Mouse (Mus musculus): ENCODE measurements at regions not wholly inside any gene's neighbourhood (a gene's known extent, or its start where the extent isn't known, plus 50 kb on each side); places are given as distances from the start of the nearest gene placed in this dataset.

DNA sequence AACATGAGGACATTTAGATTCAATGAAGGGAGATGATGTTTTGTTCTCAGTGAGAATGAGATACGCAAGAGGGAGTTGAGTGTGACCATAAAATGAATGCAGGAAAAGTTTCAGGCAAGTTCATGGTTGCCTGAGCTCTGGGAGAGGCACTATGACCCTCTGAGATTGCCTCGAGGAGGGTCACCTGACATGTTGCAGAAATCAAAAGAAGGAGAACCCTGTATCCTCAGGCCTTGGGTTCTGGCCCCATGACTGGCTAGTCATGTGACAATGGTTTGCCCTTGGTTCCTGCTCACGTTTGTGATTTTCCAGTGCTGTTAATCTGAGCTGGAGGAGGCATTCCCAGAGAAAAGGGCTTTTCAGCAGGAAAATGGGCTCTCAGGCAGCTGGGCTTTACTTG is 98.9 kb downstream of the Mab21l3 start:
- H3K27ac ChIP-seq: no peak overlapping the region
- WGBS: 76% methylated on average over 3 of the region's 3 CpGs
- peaks cover 3% of the 10 kb centered on the region; the same call in 1 of the 2 replicates for H3K4me1 ChIP-seq (replicated peaks)
- peaks cover 6% of the 10 kb centered on the region for H3K9me3 ChIP-seq
- no peaks in the 10 kb centered on the region for H3K27me3 ChIP-seq
- no peak overlapping the region for H3K9ac ChIP-seq (replicated peaks)
- no peak overlapping the region for H3K4me2 ChIP-seq
- no peak for ATAC-seq (ENCODE audit: insufficient number of reproducible peaks, insufficient read depth, low FRiP score, low TSS enrichment, low read depth)
- H3K36me3 ChIP-seq: no peaks in the 10 kb centered on the region
- H3K4me3 ChIP-seq (replicated peaks): no peak overlapping the region

DNA sequence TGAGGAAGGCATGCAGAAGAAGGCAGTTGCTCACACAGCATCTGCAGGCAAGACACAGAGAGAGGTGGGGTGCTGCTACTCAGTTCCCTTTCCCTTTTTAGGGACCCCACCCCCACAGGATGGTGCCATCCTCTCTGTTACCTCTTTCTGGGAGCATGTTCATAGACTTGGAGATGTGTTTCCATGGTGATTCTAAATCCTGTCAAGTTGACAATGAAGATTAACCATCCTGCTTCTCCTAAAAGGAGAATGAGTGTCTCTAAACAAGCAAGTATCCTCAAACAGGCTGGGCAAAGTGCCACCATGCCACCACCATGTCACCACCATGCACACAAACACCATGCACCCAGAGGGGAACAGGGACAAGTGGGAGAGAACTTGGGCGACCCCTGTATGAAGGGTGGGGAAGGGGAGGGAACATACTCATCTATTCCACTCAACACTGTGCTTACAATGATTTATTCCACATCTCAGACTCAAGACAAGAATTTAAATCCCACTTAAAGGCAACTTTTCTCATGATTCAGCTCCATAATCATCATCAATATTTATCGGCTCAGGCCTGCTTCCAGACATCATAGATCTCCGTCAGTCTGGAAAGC is 99.6 kb downstream of the Mab21l3 start:
- Histone ChIP-seq H3K27me3 (no peaks in the 10 kb centered on the region), H3K4me2 (no peak overlapping the region), H3K9ac (replicated peaks) (no peak overlapping the region), H3K9me3 (peaks cover 6% of the 10 kb centered on the region), H3K4me3 (replicated peaks) (no peak overlapping the region), H3K27ac (no peak overlapping the region), H3K36me3 (no peaks in the 10 kb centered on the region), H3K4me1 (replicated peaks) (peaks cover 3% of the 10 kb centered on the region; the same call in 1 of the 2 replicates)
- 67% methylated on average over 3 of the region's 3 CpGs for WGBS
- ATAC-seq (ENCODE audit: insufficient number of reproducible peaks, insufficient read depth, low FRiP score, low TSS enrichment, low read depth): no peak

- no peaks in the 10 kb centered on the region for H3K9me3 ChIP-seq
- no peak overlapping the region for H3K4me2 ChIP-seq
- H3K9ac ChIP-seq (replicated peaks): no peak overlapping the region
- ATAC-seq (ENCODE audit: insufficient number of reproducible peaks, insufficient read depth, low FRiP score, low TSS enrichment, low read depth): no peak
- no peak overlapping the region for H3K4me3 ChIP-seq (replicated peaks)
- no peaks in the 10 kb centered on the region for H3K27me3 ChIP-seq
- peaks cover 3% of the 10 kb centered on the region; the same call in 1 of the 2 replicates for H3K4me1 ChIP-seq (replicated peaks)
- 44% methylated on average over 4 of the region's 4 CpGs for WGBS
- no peak overlapping the region for H3K27ac ChIP-seq
- H3K36me3 ChIP-seq: no peaks in the 10 kb centered on the region
Observed at GRCm38 (mm10) chr3:101748186-101748585, 100.6 kb downstream of the Mab21l3 start.

DNA sequence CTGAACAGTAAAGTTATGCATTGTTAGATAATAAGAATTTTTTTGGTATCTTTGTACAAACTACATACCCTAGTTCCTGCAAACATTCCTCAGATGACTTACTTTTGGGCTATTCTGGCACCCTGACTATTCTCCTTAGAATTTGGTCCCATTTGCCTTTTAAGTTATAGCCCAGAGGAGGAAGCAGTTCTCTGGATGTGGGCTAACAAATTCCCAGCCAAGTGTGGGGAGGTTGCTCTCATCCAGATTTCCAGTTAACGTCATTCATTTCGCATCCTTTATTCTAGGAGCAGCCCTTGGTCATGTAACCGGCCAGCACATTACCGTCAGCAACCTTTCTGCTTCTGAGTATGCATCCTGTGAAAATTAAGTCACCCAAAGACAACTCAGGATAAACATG is 107.9 kb downstream of the Mab21l3 start:
- no peak overlapping the region for H3K4me2 ChIP-seq
- WGBS: 92% methylated on average over 4 of the region's 4 CpGs
- H3K9ac ChIP-seq (replicated peaks): no peak overlapping the region
- no peaks in the 10 kb centered on the region for H3K4me1 ChIP-seq (replicated peaks)
- H3K36me3 ChIP-seq: no peaks in the 10 kb centered on the region
- H3K27me3 ChIP-seq: no peaks in the 10 kb centered on the region
- no peak for ATAC-seq (ENCODE audit: insufficient number of reproducible peaks, insufficient read depth, low FRiP score, low TSS enrichment, low read depth)
- no peaks in the 10 kb centered on the region for H3K9me3 ChIP-seq
- H3K4me3 ChIP-seq (replicated peaks): no peak overlapping the region
- H3K27ac ChIP-seq: no peak overlapping the region

- Histone ChIP-seq H3K4me2 (no peak overlapping the region), H3K9me3 (peaks cover 6% of the 10 kb centered on the region), H3K27me3 (no peaks in the 10 kb centered on the region), H3K4me3 (replicated peaks) (no peak overlapping the region), H3K27ac (no peak overlapping the region), H3K9ac (replicated peaks) (no peak overlapping the region), H3K36me3 (no peaks in the 10 kb centered on the region), H3K4me1 (replicated peaks) (no peaks in the 10 kb centered on the region)
- WGBS: 84% methylated on average over 6 of the region's 6 CpGs
- ATAC-seq (ENCODE audit: insufficient number of reproducible peaks, insufficient read depth, low FRiP score, low TSS enrichment, low read depth): no peak
Observed at GRCm38 (mm10) chr3:101737197-101737596, 111.6 kb downstream of the Mab21l3 start.

DNA sequence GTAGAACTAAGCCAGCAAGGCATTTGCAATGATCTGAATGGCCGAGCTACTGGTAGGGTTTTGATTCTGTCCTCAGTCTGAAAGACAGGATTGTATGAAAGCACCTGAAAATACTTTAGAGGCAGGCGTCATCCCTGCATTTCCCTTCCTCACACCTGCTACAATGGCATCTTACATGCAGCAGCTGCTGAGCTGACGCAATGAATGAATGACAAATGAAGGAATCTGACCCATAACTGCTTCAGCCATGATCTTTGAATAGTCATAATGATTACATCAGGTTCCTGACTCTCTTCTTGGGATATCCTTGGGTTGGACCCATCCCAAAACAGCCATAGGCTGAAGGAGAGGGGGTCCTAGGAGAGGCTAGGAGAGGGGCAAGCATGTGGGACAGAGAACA is 119.7 kb downstream of the Mab21l3 start:
- Histone ChIP-seq H3K4me2 (no peak overlapping the region), H3K9me3 (peaks cover 6% of the 10 kb centered on the region), H3K27me3 (no peaks in the 10 kb centered on the region), H3K9ac (replicated peaks) (no peak overlapping the region), H3K27ac (no peak overlapping the region), H3K4me3 (replicated peaks) (no peak overlapping the region), H3K36me3 (no peaks in the 10 kb centered on the region), H3K4me1 (replicated peaks) (no peaks in the 10 kb centered on the region)
- 73% methylated on average over 3 of the region's 3 CpGs for WGBS
- ATAC-seq (ENCODE audit: insufficient number of reproducible peaks, insufficient read depth, low FRiP score, low TSS enrichment, low read depth): no peak

GRCm38 (mm10) chr3:101722926-101723325 is 118.4 kb upstream of the Atp1a1 start:
- Histone ChIP-seq H3K4me3 (replicated peaks) (no peak overlapping the region), H3K4me1 (replicated peaks) (peaks cover 15% of the 10 kb centered on the region), H3K4me2 (no peak overlapping the region), H3K9me3 (no peaks in the 10 kb centered on the region), H3K9ac (replicated peaks) (no peak overlapping the region), H3K27ac (no peak overlapping the region), H3K36me3 (no peaks in the 10 kb centered on the region), H3K27me3 (no peaks in the 10 kb centered on the region)
- 19% methylated on average over 6 of the region's 6 CpGs for WGBS
- no peak for ATAC-seq (ENCODE audit: insufficient number of reproducible peaks, insufficient read depth, low FRiP score, low TSS enrichment, low read depth)

DNA sequence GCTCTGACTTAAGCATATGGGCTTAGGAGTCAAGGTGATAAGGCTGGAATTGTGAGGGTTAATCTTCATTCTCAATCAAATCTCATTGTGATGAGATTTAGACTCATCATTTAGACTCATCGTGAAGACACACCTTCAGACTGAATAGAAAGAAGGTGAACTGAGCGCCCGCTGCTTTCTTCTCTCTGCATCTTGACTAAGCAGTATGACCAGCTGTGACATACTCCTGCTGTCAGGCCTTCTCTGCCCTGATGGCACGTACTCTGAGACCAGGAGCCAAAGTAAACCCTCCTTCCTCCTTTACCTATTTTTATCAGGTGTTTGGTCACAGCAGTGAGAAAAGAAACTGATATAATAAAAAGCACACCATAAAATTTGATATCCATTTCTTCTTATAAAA is 117.5 kb upstream of the Atp1a1 start:
- H3K36me3 ChIP-seq: no peaks in the 10 kb centered on the region
- no peak overlapping the region for H3K9ac ChIP-seq (replicated peaks)
- ATAC-seq (ENCODE audit: insufficient number of reproducible peaks, insufficient read depth, low FRiP score, low TSS enrichment, low read depth): no peak
- H3K27me3 ChIP-seq: no peaks in the 10 kb centered on the region
- H3K4me2 ChIP-seq: no peak overlapping the region
- peaks cover 15% of the 10 kb centered on the region for H3K4me1 ChIP-seq (replicated peaks)
- WGBS: 79% methylated on average over 4 of the region's 4 CpGs
- H3K4me3 ChIP-seq (replicated peaks): no peak overlapping the region
- no peaks in the 10 kb centered on the region for H3K9me3 ChIP-seq
- H3K27ac ChIP-seq: no peak overlapping the region

DNA sequence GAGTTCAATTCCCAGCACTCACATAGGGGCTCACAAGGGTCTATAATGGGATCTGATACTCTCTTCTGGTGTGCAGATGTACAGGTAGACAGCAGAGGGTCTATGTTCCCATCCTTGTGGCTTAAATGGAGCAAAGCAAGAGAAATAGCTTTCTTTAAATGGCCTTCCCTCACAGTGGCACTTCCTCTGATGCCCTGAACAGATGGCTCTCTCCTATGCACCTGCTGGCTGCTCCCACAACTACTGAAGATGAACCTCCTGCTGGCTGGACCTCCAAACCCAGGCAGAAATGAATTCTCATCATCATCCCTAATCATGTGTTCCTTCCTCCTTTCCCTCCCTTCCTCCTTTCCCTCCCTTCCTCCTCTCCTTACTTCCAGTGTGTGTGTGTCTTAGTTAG is 110.9 kb upstream of the Atp1a1 start:
- no peaks in the 10 kb centered on the region for H3K36me3 ChIP-seq
- H3K4me3 ChIP-seq (replicated peaks): no peak overlapping the region
- no peak overlapping the region for H3K27ac ChIP-seq
- H3K9me3 ChIP-seq: no peaks in the 10 kb centered on the region
- no peak for ATAC-seq (ENCODE audit: insufficient number of reproducible peaks, insufficient read depth, low FRiP score, low TSS enrichment, low read depth)
- no peak overlapping the region for H3K9ac ChIP-seq (replicated peaks)
- H3K4me1 ChIP-seq (replicated peaks): peaks cover 45% of the 10 kb centered on the region
- no peaks in the 10 kb centered on the region for H3K27me3 ChIP-seq
- no peak overlapping the region for H3K4me2 ChIP-seq

- no peak overlapping the region for H3K4me3 ChIP-seq (replicated peaks)
- H3K4me1 ChIP-seq (replicated peaks): peaks cover 42% of the 10 kb centered on the region
- no peaks in the 10 kb centered on the region for H3K36me3 ChIP-seq
- no peak overlapping the region for H3K4me2 ChIP-seq
- H3K27me3 ChIP-seq: no peaks in the 10 kb centered on the region
- WGBS: 64% methylated on average over 5 of the region's 5 CpGs
- no peak overlapping the region for H3K9ac ChIP-seq (replicated peaks)
- no peak overlapping the region for H3K27ac ChIP-seq
- no peaks in the 10 kb centered on the region for H3K9me3 ChIP-seq
- ATAC-seq (ENCODE audit: insufficient number of reproducible peaks, insufficient read depth, low FRiP score, low TSS enrichment, low read depth): no peak
Observed at GRCm38 (mm10) chr3:101714810-101715209, 110.3 kb upstream of the Atp1a1 start.

DNA sequence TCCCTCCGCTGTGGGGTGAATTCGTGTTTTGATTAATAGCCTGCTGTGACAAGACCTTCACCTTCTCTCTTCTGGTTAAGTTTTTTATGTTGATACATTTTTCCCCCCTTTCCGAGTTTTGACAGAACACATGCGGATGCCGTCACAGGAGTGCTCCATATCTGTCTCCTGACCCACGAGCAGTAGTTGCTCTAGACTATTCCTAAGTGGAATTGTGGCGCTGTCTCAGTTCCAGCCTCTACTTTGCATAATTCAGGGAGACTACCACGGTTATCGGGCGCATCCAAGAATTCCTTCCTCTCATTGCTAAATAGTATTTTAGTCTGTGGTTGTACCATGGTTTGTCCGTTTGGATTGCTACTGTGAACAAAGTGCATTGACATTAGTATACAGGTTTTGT is 109.2 kb upstream of the Atp1a1 start:
- 68% methylated on average over 11 of the region's 11 CpGs for WGBS
- peak overlapping the region; percentile 67; the same call in 1 of the 2 replicates for H3K27ac ChIP-seq
- no peak overlapping the region for H3K4me3 ChIP-seq (replicated peaks)
- H3K4me2 ChIP-seq: no peak overlapping the region
- H3K4me1 ChIP-seq (replicated peaks): peaks cover 50% of the 10 kb centered on the region
- no peak for ATAC-seq (ENCODE audit: insufficient number of reproducible peaks, insufficient read depth, low FRiP score, low TSS enrichment, low read depth)
- no peaks in the 10 kb centered on the region for H3K9me3 ChIP-seq
- H3K27me3 ChIP-seq: no peaks in the 10 kb centered on the region
- no peaks in the 10 kb centered on the region for H3K36me3 ChIP-seq
- H3K9ac ChIP-seq (replicated peaks): no peak overlapping the region

- Histone ChIP-seq H3K9me3 (no peaks in the 10 kb centered on the region), H3K27me3 (no peaks in the 10 kb centered on the region), H3K27ac (peak overlapping the region; percentile 67), H3K4me1 (replicated peaks) (peaks cover 53% of the 10 kb centered on the region), H3K4me2 (peak overlapping the region; percentile 29), H3K4me3 (replicated peaks) (no peak overlapping the region), H3K36me3 (no peaks in the 10 kb centered on the region), H3K9ac (replicated peaks) (0 out of 2 replicates have a peak overlapping the region, but pooled peaks have one; percentile 8)
- ATAC-seq (ENCODE audit: insufficient number of reproducible peaks, insufficient read depth, low FRiP score, low TSS enrichment, low read depth): no peak
- 22% methylated on average over 11 of the region's 11 CpGs for WGBS
Observed at GRCm38 (mm10) chr3:101713138-101713638, 108.7 kb upstream of the Atp1a1 start.

Data from limb, embryonic 12.5 days (tissue).